Mouse (Mus musculus): ENCODE data around the gene Dnajc13. TPM values are rescaled to one million over a fixed set of nuclear protein-coding genes. Genes with fewer than 3 reads are reported as not detected.

Gene Dnajc13
- 10 to 100 TPM; 57.3 to 60.8 TPM for total RNA-seq (2023)

DNA sequence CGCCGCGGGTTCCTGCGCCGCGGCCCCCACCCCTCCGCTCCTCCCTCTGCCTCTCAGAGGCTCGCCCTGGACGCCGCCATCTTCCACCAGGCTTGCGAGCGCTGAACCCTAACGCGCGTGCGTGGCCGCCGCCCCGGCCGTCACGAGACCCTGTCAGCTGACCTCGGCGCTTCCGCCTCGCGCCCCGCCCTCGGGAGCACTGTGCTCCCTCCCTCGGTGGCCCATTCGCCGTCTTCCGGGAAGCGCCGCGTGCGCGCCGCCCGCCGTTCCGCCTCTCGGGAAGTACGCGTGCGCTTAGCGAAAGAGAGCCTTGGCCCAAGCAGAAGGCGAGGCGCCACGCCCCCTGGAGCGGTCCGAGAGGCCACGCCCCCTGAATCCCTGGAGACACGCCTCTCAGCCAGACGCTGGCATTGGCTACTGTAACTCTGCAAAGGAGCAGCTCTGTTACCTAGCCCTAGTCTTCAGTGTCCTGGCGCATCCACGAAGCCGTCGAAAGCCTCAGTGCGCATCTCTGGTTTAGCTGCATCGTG lies at the start of gene Dnajc13:
Gene Dnajc13 (minus strand): TSS at position 108 of the 530 bp plus-strand sequence.

GRCm38 (mm10) chr9:104126833-104127232 lies 135.9 kb downstream of the Dnajc13 start, which contains the start of gene Ackr4:
Ackr4 (minus strand) TSS chr9:104126933.

Other genes with a start within 250 kb of the Dnajc13 start
- gene Gm28305, start 222.3 kb downstream of the Dnajc13 start, total RNA-seq (2023) = not detected
- gene Uba5, start 199.8 kb downstream of the Dnajc13 start, total RNA-seq (2023) = 10 to 100 TPM; 16.0 to 18.2 TPM
- 10 to 100 TPM; 19.4 to 20.9 TPM for gene Acad11, start 199.6 kb downstream of the Dnajc13 start, total RNA-seq (2023)
- gene Ackr4, start 136.0 kb downstream of the Dnajc13 start, total RNA-seq (2023) = under 1 TPM in 1 of 2 experiments, not detected in 1; 0.24 TPM
- 10 to 100 TPM; 55.3 to 65.3 TPM for gene Acpp, start 74.8 kb upstream of the Dnajc13 start, total RNA-seq (2023)